Mouse (Mus musculus): Measurements from ENCODE around the gene Nhsl1. TPM values are rescaled to one million over a fixed set of nuclear protein-coding genes. Genes with fewer than 3 reads are reported as not detected.

The Nhsl1 gene
- polyA plus RNA-seq, 2 experiments: 0.50 to 0.64 TPM

DNA sequence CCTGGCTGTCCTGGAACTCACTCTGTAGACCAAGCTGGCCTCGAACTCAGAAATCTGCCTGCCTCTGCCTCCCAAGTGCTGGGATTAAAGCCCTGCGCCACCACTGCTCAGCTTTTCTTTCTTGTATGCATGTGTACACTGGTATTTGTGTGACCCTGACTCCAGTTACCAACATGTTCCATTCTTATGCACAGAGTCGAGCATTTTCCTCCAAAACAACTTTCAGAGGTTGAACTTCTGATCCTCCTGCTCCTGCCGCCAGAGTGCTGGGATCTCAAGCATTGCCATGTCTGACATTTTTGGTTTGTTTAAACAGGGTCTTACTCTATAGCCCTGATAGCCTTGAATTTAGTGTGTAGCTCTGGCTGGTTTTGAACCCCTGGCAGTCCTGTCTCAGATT is 15.4 kb downstream of the Nhsl1 start:
- ATAC-seq (ENCODE audit: insufficient read depth) (no peak), DNase-seq (ENCODE audit: low read depth in 3 of 3, low spot score in 3 of 3) (no peak)
- Histone ChIP-seq H3K9ac (replicated peaks) (no peak overlapping the region), H3K4me2 (ENCODE audit: low read depth) (no peak overlapping the region), H3K4me1 (replicated peaks; ENCODE audit: control insufficient read depth in 2 of 2, insufficient read depth in 2 of 2, low read length in 1 of 2) (no peaks in the 10 kb centered on the region), H3K36me3 (replicated peaks; ENCODE audit: control insufficient read depth, insufficient read depth, low read depth) (no peaks in the 10 kb centered on the region), H3K4me3 (ENCODE audit: insufficient read depth in 1 of 2, low read depth in 2 of 2, low read length in 2 of 2) (no peak overlapping the region), H3K9me3 (ENCODE audit: control insufficient read depth, low read length) (no peaks in the 10 kb centered on the region), H3K27me3 (ENCODE audit: control insufficient read depth, insufficient read depth, low read length) (no peaks in the 10 kb centered on the region), H3K27ac (no peak overlapping the region)
- TF ChIP-seq CTCF (IDR thresholded peaks at IDR 0.05; ENCODE audit: low read depth) (no peak), EP300 (IDR thresholded peaks at IDR 0.05; ENCODE audit: low read depth) (no peak)
- WGBS (ENCODE audit: insufficient replicate concordance): 52% methylated on average over 4 of the region's 4 CpGs

DNA sequence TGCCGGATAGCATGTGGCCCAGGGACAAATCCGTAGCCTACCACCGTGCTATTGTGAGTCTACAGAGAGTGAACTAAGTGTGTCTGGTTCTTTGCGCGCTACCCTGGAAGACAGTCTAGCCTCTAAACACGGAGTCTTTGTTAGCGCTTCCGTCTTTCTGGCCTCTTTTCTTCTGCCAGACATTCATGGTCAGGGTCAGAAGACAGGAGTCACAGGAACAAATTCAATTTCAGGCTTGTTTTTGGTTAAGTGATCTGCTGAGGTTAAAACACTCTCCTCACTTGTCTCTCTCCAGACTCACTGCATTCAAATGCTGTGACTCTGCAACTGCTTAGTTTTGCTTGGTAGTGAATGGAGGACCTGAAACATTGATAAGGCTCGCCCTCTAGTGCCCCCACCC is 15.9 kb downstream of the Nhsl1 start:
- no peak for ATAC-seq (ENCODE audit: insufficient read depth)
- H3K36me3 ChIP-seq (replicated peaks; ENCODE audit: control insufficient read depth, insufficient read depth, low read depth): no peaks in the 10 kb centered on the region

DNA sequence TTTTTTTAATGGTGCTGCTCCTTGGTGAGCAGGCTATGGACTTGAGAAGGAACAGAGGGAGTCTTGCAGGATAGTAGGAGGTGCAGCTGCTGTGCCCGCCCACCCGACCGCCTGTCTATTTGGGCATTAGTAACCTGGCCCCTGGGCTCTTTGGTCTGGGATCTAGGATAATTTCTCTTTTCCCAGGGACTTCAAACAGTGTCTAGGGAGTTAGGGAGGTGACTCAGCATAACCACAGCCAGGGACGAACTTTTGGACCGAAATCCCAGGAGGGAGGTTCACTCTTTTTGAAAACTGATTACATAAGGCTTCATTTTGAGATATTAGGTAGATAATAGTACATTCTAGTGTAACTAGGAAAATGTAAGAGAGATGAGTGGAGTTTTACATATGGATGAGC is 18.9 kb downstream of the Nhsl1 start:
- Histone ChIP-seq H3K4me3 (ENCODE audit: insufficient read depth in 1 of 2, low read depth in 2 of 2, low read length in 2 of 2) (no peak overlapping the region), H3K4me1 (replicated peaks; ENCODE audit: control insufficient read depth in 2 of 2, insufficient read depth in 2 of 2, low read length in 1 of 2) (no peaks in the 10 kb centered on the region), H3K9ac (replicated peaks) (no peak overlapping the region), H3K27me3 (ENCODE audit: control insufficient read depth, insufficient read depth, low read length) (no peaks in the 10 kb centered on the region), H3K4me2 (ENCODE audit: low read depth) (no peak overlapping the region), H3K27ac (no peak overlapping the region), H3K9me3 (ENCODE audit: control insufficient read depth, low read length) (no peaks in the 10 kb centered on the region), H3K36me3 (replicated peaks; ENCODE audit: control insufficient read depth, insufficient read depth, low read depth) (no peaks in the 10 kb centered on the region)
- TF ChIP-seq CTCF (IDR thresholded peaks at IDR 0.05; ENCODE audit: low read depth) (no peak), EP300 (IDR thresholded peaks at IDR 0.05; ENCODE audit: low read depth) (no peak)
- WGBS (ENCODE audit: insufficient replicate concordance): 59% methylated on average over 5 of the region's 5 CpGs
- ATAC-seq (ENCODE audit: insufficient read depth) (no peak), DNase-seq (ENCODE audit: low read depth in 3 of 3, low spot score in 3 of 3) (no peak)

More for the DNA sequence above, 15.9 kb downstream of the Nhsl1 start:
- Histone ChIP-seq H3K4me2 (ENCODE audit: low read depth) (no peak overlapping the region), H3K9ac (replicated peaks) (no peak overlapping the region), H3K27me3 (ENCODE audit: control insufficient read depth, insufficient read depth, low read length) (no peaks in the 10 kb centered on the region), H3K4me3 (ENCODE audit: insufficient read depth in 1 of 2, low read depth in 2 of 2, low read length in 2 of 2) (no peak overlapping the region), H3K9me3 (ENCODE audit: control insufficient read depth, low read length) (no peaks in the 10 kb centered on the region), H3K27ac (no peak overlapping the region), H3K4me1 (replicated peaks; ENCODE audit: control insufficient read depth in 2 of 2, insufficient read depth in 2 of 2, low read length in 1 of 2) (no peaks in the 10 kb centered on the region)
- TF ChIP-seq CTCF (IDR thresholded peaks at IDR 0.05; ENCODE audit: low read depth) (no peak), EP300 (IDR thresholded peaks at IDR 0.05; ENCODE audit: low read depth) (no peak)
- 73% methylated on average over 9 of the region's 9 CpGs for WGBS (ENCODE audit: insufficient replicate concordance)
- no peak for DNase-seq (ENCODE audit: low read depth in 3 of 3, low spot score in 3 of 3)

DNA sequence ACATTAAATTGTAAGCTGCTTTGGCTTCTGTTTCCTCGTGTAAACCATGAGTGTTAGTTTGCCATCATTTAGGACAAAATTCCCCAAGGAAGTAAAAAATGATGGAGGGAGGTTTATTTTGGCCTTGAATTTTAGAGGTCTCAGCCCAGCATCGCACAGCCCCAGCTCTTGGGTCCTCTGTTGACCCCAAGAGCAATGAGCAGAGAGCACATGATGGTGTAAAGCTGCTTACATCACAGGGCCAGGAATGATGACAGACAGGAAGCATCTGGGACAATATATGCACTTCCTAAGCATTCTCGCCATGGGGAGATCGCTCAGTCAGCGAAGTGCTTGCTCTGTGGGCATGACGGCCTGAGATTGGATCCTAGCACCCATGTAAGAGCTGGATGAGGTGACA is 20.6 kb downstream of the Nhsl1 start:
- Histone ChIP-seq H3K4me1 (replicated peaks; ENCODE audit: control insufficient read depth in 2 of 2, insufficient read depth in 2 of 2, low read length in 1 of 2) (no peaks in the 10 kb centered on the region), H3K27ac (no peak overlapping the region), H3K9ac (replicated peaks) (no peak overlapping the region), H3K9me3 (ENCODE audit: control insufficient read depth, low read length) (no peaks in the 10 kb centered on the region), H3K4me2 (ENCODE audit: low read depth) (no peak overlapping the region), H3K4me3 (ENCODE audit: insufficient read depth in 1 of 2, low read depth in 2 of 2, low read length in 2 of 2) (no peak overlapping the region), H3K36me3 (replicated peaks; ENCODE audit: control insufficient read depth, insufficient read depth, low read depth) (no peaks in the 10 kb centered on the region), H3K27me3 (ENCODE audit: control insufficient read depth, insufficient read depth, low read length) (no peaks in the 10 kb centered on the region)
- WGBS (ENCODE audit: insufficient replicate concordance): 67% methylated on average over 6 of the region's 6 CpGs
- DNase-seq (ENCODE audit: low read depth in 3 of 3, low spot score in 3 of 3) (no peak), ATAC-seq (ENCODE audit: insufficient read depth) (no peak)
- no peak for TF ChIP-seq CTCF (IDR thresholded peaks at IDR 0.05; ENCODE audit: low read depth)
- no peak for TF ChIP-seq EP300 (IDR thresholded peaks at IDR 0.05; ENCODE audit: low read depth)

DNA sequence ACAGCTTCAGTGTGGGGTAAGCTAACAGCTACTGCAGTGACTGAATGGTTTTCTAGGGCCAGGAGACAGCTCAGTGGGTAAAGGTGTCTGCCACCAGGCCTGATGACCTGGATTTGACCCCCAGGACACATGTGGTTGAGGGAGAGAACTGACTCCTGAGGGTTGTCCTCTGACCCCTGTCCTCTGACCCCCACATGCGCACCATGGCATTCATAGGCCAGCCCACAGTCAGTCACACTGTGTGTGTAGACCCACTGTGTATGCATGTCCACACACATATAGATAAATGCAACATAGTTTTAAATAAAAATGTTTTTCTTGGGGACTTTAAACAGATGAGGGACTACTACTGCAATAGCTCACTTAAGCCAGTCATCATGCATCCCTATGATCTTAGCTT is 22.1 kb downstream of the Nhsl1 start:
- Histone ChIP-seq H3K9me3 (ENCODE audit: control insufficient read depth, low read length) (no peaks in the 10 kb centered on the region), H3K4me2 (ENCODE audit: low read depth) (no peak overlapping the region), H3K27ac (no peak overlapping the region), H3K4me3 (ENCODE audit: insufficient read depth in 1 of 2, low read depth in 2 of 2, low read length in 2 of 2) (no peak overlapping the region), H3K27me3 (ENCODE audit: control insufficient read depth, insufficient read depth, low read length) (no peaks in the 10 kb centered on the region), H3K9ac (replicated peaks) (no peak overlapping the region), H3K36me3 (replicated peaks; ENCODE audit: control insufficient read depth, insufficient read depth, low read depth) (no peaks in the 10 kb centered on the region), H3K4me1 (replicated peaks; ENCODE audit: control insufficient read depth in 2 of 2, insufficient read depth in 2 of 2, low read length in 1 of 2) (no peaks in the 10 kb centered on the region)
- ATAC-seq (ENCODE audit: insufficient read depth) (no peak), DNase-seq (ENCODE audit: low read depth in 3 of 3, low spot score in 3 of 3) (no peak)
- TF ChIP-seq CTCF (IDR thresholded peaks at IDR 0.05; ENCODE audit: low read depth) (no peak), EP300 (IDR thresholded peaks at IDR 0.05; ENCODE audit: low read depth) (no peak)
- 57% methylated on average over 1 of the region's 1 CpGs for WGBS (ENCODE audit: insufficient replicate concordance)

Measured in liver, embryonic 14.5 days (tissue).